Mouse (Mus musculus) small intestine, adult 2 months (tissue): ENCODE results near the gene Smpd1.

Experiments used
- CTCF ChIP-seq: fragments of 200-500 bp; IDR thresholded peaks from 2 replicates; pipeline ENCODE4 v1.5.1; 2012; ENCODE audit warnings: low read depth, mild to moderate bottlenecking, control low read depth, inconsistent platforms, low read length, moderate library complexity, mixed read lengths; ENCODE audit not compliant: insufficient replicate concordance, insufficient read length; ENCODE audit errors: extremely low read depth
- POLR2A ChIP-seq: fragments of 200-500 bp; IDR thresholded peaks from 2 replicates; pipeline ENCODE4 v1.6.1; 2012; ENCODE audit warnings: low read depth, mild to moderate bottlenecking, control low read depth, inconsistent platforms, low read length, moderate library complexity

GRCm38 (mm10) chr7:105580627-105581089, 26.5 kb downstream of the Smpd1 start:
- TF ChIP-seq POLR2A (no peak), CTCF (no peak)
